Mouse (Mus musculus) forebrain, embryonic 13.5 days (tissue): ENCODE results near the gene Txndc11. TPM values are rescaled to one million over a fixed set of nuclear protein-coding genes. Genes with fewer than 3 reads are reported as not detected.
"Not testable (repeated sequence)": the region's sequence is repeated elsewhere in the genome, so short reads cannot be mapped to it uniquely, and the experiment has no call there.

Source experiments
- ATAC-seq: fragments of 200-750 bp; cut with Nextera tagmentation; 2 replicates; pipeline ENCODE4 v1.8.0; 2017
- H3K27ac ChIP-seq: fragments of 300-500 bp; sonication (generic); 2 replicates; pipeline ENCODE4 v1.5.1; 2015; ENCODE audit warnings: inconsistent platforms, mild to moderate bottlenecking, moderate library complexity
- H3K27me3 ChIP-seq: fragments of 300-500 bp; sonication (generic); 2 replicates; pipeline ENCODE4 v1.6.1; 2015; ENCODE audit warnings: mild to moderate bottlenecking, inconsistent platforms
- H3K36me3 ChIP-seq: fragments of 300-500 bp; sonication (generic); 2 replicates; pipeline ENCODE4 v1.6.1; 2015; ENCODE audit warnings: mild to moderate bottlenecking, inconsistent platforms; ENCODE audit not compliant: poor library complexity, severe bottlenecking
- H3K4me1 ChIP-seq: fragments of 300-500 bp; sonication (generic); 2 replicates; pipeline ENCODE4 v1.6.1; 2015; ENCODE audit warnings: inconsistent platforms
- H3K4me2 ChIP-seq: fragments of 300-500 bp; sonication (generic); 2 replicates; pipeline ENCODE4 v1.6.1; 2015; ENCODE audit warnings: inconsistent platforms, mild to moderate bottlenecking, moderate library complexity
- H3K4me3 ChIP-seq: fragments of 300-500 bp; sonication (generic); 2 replicates; pipeline ENCODE4 v1.5.1; 2015; ENCODE audit warnings: mild to moderate bottlenecking, inconsistent platforms
- H3K9ac ChIP-seq: fragments of 300-500 bp; sonication (generic); 2 replicates; pipeline ENCODE4 v1.6.1; 2015; ENCODE audit warnings: mild to moderate bottlenecking, inconsistent platforms
- H3K9me3 ChIP-seq: fragments of 300-500 bp; sonication (generic); replicated peaks from 2 replicates; pipeline ENCODE4 v1.6.1; 2016; ENCODE audit warnings: inconsistent platforms
- WGBS: fragments of 180-500 bp; shearing (Covaris S2); methylation state at CpG from one replicate; pipeline ENCODE4 v1.1.7; 2015; 5-methylcytosine and 5-hydroxymethylcytosine counted together
- polyA plus RNA-seq: library from polyadenylated mRNA; unstranded; fragments of >200 nt; fragmentation: Nextera tagmentation; extraction: Ambion mirVana; gene quantifications from 2 replicates; pipeline ENCODE4 v1.2.1, GENCODE M21; 2015

Gene Txndc11
- polyA plus RNA-seq, 1 experiment from 2014 or later: 26.4 TPM

- Histone ChIP-seq H3K4me3 (no peak overlapping the region), H3K36me3 (peaks cover 69% of the 10 kb centered on the region), H3K4me2 (no peak overlapping the region), H3K27ac (no peak overlapping the region), H3K9me3 (no peaks in the 10 kb centered on the region), H3K9ac (no peak overlapping the region), H3K4me1 (no peaks in the 10 kb centered on the region), H3K27me3 (no peaks in the 10 kb centered on the region)
- no peak for ATAC-seq
These were observed 20.1 kb upstream of the Txndc11 start for GRCm38 (mm10) chr16:11154500-11154899.

GRCm38 (mm10) chr16:11143706-11144483, 9.4 kb upstream of the Txndc11 start:
- H3K9me3 ChIP-seq, H3K27ac ChIP-seq, H3K27me3 ChIP-seq, ATAC-seq, H3K9ac ChIP-seq, H3K4me1 ChIP-seq, H3K4me3 ChIP-seq: not testable (repeated sequence)
- 0 out of 2 replicates have a peak overlapping the region, but pooled peaks have one; percentile 17 for H3K4me2 ChIP-seq
- 16% methylated on average over 56 of the region's 56 CpGs for WGBS
- peaks cover 62% of the 10 kb centered on the region for H3K36me3 ChIP-seq

- Histone ChIP-seq H3K4me2 (peak overlapping the region; percentile 80), H3K27me3 (no peaks in the 10 kb centered on the region), H3K4me3 (peak overlapping the region; percentile 89), H3K9ac (peak overlapping the region; percentile 92), H3K36me3 (peaks cover 16% of the 10 kb centered on the region), H3K9me3 (no peaks in the 10 kb centered on the region), H3K27ac (peak overlapping the region; percentile 84), H3K4me1 (peaks cover 25% of the 10 kb centered on the region)
- 1% methylated on average over 34 of the region's 34 CpGs for WGBS
- no peak; the same call in 1 of the 2 replicates for ATAC-seq
These were observed 738 bp downstream of the Txndc11 start for GRCm38 (mm10) chr16:11133476-11134347.

- H3K36me3 ChIP-seq: peaks cover 23% of the 10 kb centered on the region
- H3K4me3 ChIP-seq: peak overlapping the region; percentile 89
- H3K27me3 ChIP-seq: no peaks in the 10 kb centered on the region
- H3K9ac ChIP-seq: peak overlapping the region; percentile 92
- 39% methylated on average over 2 of the region's 2 CpGs for WGBS
- H3K27ac ChIP-seq: no peak overlapping the region
- ATAC-seq: no peak
- peaks cover 25% of the 10 kb centered on the region for H3K4me1 ChIP-seq
- no peaks in the 10 kb centered on the region for H3K9me3 ChIP-seq
- peak overlapping the region; percentile 80 for H3K4me2 ChIP-seq
These were observed 1.6 kb downstream of the Txndc11 start for GRCm38 (mm10) chr16:11132839-11133238.

- Histone ChIP-seq H3K4me3 (no peak overlapping the region), H3K27ac (no peak overlapping the region), H3K27me3 (no peaks in the 10 kb centered on the region), H3K9ac (no peak overlapping the region), H3K36me3 (peaks cover 40% of the 10 kb centered on the region), H3K4me2 (no peak overlapping the region), H3K9me3 (no peaks in the 10 kb centered on the region), H3K4me1 (peaks cover 16% of the 10 kb centered on the region)
- WGBS: 89% methylated on average over 11 of the region's 11 CpGs
- ATAC-seq: no peak
These were observed 6.1 kb downstream of the Txndc11 start for GRCm38 (mm10) chr16:11128301-11128700.

- Histone ChIP-seq H3K27me3 (no peaks in the 10 kb centered on the region), H3K4me1 (no peaks in the 10 kb centered on the region), H3K27ac (no peak overlapping the region), H3K36me3 (peaks cover 60% of the 10 kb centered on the region), H3K4me3 (no peak overlapping the region), H3K9me3 (no peaks in the 10 kb centered on the region), H3K4me2 (no peak overlapping the region), H3K9ac (no peak overlapping the region)
- WGBS: 94% methylated on average over 2 of the region's 2 CpGs
- ATAC-seq: no peak
These were observed 9.1 kb downstream of the Txndc11 start for GRCm38 (mm10) chr16:11125371-11125770.

GRCm38 (mm10) chr16:11124110-11124509, 10.3 kb downstream of the Txndc11 start:
- H3K27ac ChIP-seq: no peak overlapping the region
- ATAC-seq: no peak
- no peaks in the 10 kb centered on the region for H3K9me3 ChIP-seq
- no peak overlapping the region for H3K9ac ChIP-seq
- H3K27me3 ChIP-seq: no peaks in the 10 kb centered on the region
- H3K4me1 ChIP-seq: no peaks in the 10 kb centered on the region
- 98% methylated on average over 1 of the region's 1 CpGs for WGBS
- H3K4me3 ChIP-seq: no peak overlapping the region
- peaks cover 69% of the 10 kb centered on the region for H3K36me3 ChIP-seq
- H3K4me2 ChIP-seq: no peak overlapping the region

GRCm38 (mm10) chr16:11122625-11123024, 11.8 kb downstream of the Txndc11 start:
- Histone ChIP-seq H3K4me3 (no peak overlapping the region), H3K36me3 (peaks cover 58% of the 10 kb centered on the region), H3K9me3 (no peaks in the 10 kb centered on the region), H3K4me2 (no peak overlapping the region), H3K4me1 (no peaks in the 10 kb centered on the region), H3K27me3 (no peaks in the 10 kb centered on the region), H3K27ac (no peak overlapping the region), H3K9ac (no peak overlapping the region)
- WGBS: 94% methylated on average over 2 of the region's 2 CpGs
- ATAC-seq: no peak

GRCm38 (mm10) chr16:11109198-11109740, 25.2 kb downstream of the Txndc11 start:
- H3K27ac ChIP-seq: no peak overlapping the region
- ATAC-seq: 0 out of 2 replicates have a peak, but pooled peaks have one; percentile 51
- no peaks in the 10 kb centered on the region for H3K27me3 ChIP-seq
- no peaks in the 10 kb centered on the region for H3K4me1 ChIP-seq
- H3K4me2 ChIP-seq: no peak overlapping the region
- 71% methylated on average over 4 of the region's 4 CpGs for WGBS
- no peaks in the 10 kb centered on the region for H3K9me3 ChIP-seq
- no peak overlapping the region for H3K4me3 ChIP-seq
- H3K9ac ChIP-seq: no peak overlapping the region
- peaks cover 9% of the 10 kb centered on the region for H3K36me3 ChIP-seq

GRCm38 (mm10) chr16:11104905-11105304, 29.5 kb downstream of the Txndc11 start:
- Histone ChIP-seq H3K4me3 (no peak overlapping the region), H3K4me2 (no peak overlapping the region), H3K27ac (no peak overlapping the region), H3K9me3 (no peaks in the 10 kb centered on the region), H3K9ac (no peak overlapping the region), H3K27me3 (no peaks in the 10 kb centered on the region), H3K36me3 (peaks cover 8% of the 10 kb centered on the region; the same call in 1 of the 2 replicates), H3K4me1 (no peaks in the 10 kb centered on the region)
- WGBS: 67% methylated on average over 1 of the region's 1 CpGs
- ATAC-seq: no peak

GRCm38 (mm10) chr16:11097301-11097700, 37.1 kb downstream of the Txndc11 start:
- no peak overlapping the region for H3K27ac ChIP-seq
- no peak overlapping the region for H3K4me3 ChIP-seq
- no peaks in the 10 kb centered on the region for H3K9me3 ChIP-seq
- no peaks in the 10 kb centered on the region for H3K4me1 ChIP-seq
- ATAC-seq: no peak
- peaks cover 13% of the 10 kb centered on the region; the same call in 1 of the 2 replicates for H3K36me3 ChIP-seq
- no peaks in the 10 kb centered on the region for H3K27me3 ChIP-seq
- H3K9ac ChIP-seq: no peak overlapping the region
- 81% methylated on average over 3 of the region's 3 CpGs for WGBS
- H3K4me2 ChIP-seq: no peak overlapping the region
